Comparison of ENCODE assay signal across 16 mouse cellular contexts in genomic region chr3:86839606-86840005, GRCm38 (mm10).
DNase-seq lines count a peak whose midpoint lies in the region; ATAC-seq and TF ChIP-seq lines count a peak whose summit lies in the region.
"Had no signal": no experiment of that assay in that cellular context is flagged by ENCODE, and none has a peak within 500 bp of the region (broad histone marks: within the 10 kb centered on the region; RNA-seq: fewer than 3 reads in every experiment).

No protein-coding gene starts in this region.

- no peak for DNase-seq in layer of hippocampus, adult 2 months (ENCODE audit: low spot score in 2 of 2)
- DNase-seq in layer of hippocampus, postnatal 10 days (ENCODE audit: low spot score in 2 of 2) = no peak
- no peak for DNase-seq in forebrain, embryonic 14.5 days (ENCODE audit: low spot score)
- no peak for DNase-seq in kidney, adult 9 months
- no peak for DNase-seq in lung, postnatal 25 days (ENCODE audit: low spot score)
- DNase-seq: cerebellum, adult 11-12 months; heart, postnatal 4 days; kidney, adult 8-10 months; lung, postnatal 4 days; right cerebral cortex, adult 18-20 months; spleen, adult 18-20 months had no signal

- 16% methylated on average over 3 of the region's 3 CpGs for WGBS in forebrain, embryonic 14.5 days
- 16% methylated on average over 3 of the region's 3 CpGs for WGBS in midbrain, embryonic 16.5 days

- H3K27ac ChIP-seq in layer of hippocampus, adult 2 months = peak overlapping the region; percentile 61
- H3K27ac ChIP-seq in ES-Bruce4 (ENCODE audit: insufficient read depth, low read length) = peak overlapping the region; percentile 30
- peak overlapping the region; percentile 67 for H3K27ac ChIP-seq in forebrain, embryonic 14.5 days (ENCODE audit: low read depth, low read length)
- peak overlapping the region; percentile 77 for H3K27ac ChIP-seq in midbrain, embryonic 16.5 days (ENCODE audit: low read length)
- H3K27ac ChIP-seq: limb, embryonic 13.5 days; stomach, embryonic 15.5 days had no signal

- no peak for TF ChIP-seq EP300 in ES-Bruce4 (IDR thresholded peaks at IDR 0.05; ENCODE audit: insufficient read depth, low read depth, low read length)

- no peaks in the 10 kb centered on the region for H3K4me1 ChIP-seq in ES-Bruce4 (ENCODE audit: control insufficient read depth, insufficient read depth, low read length)
- H3K4me1 ChIP-seq in forebrain, embryonic 14.5 days (ENCODE audit: control insufficient read depth, insufficient read depth, low read length) = peaks cover 17% of the 10 kb centered on the region
- peaks cover 26% of the 10 kb centered on the region for H3K4me1 ChIP-seq in midbrain, embryonic 16.5 days (ENCODE audit: control insufficient read depth, insufficient read depth, low read length)
- H3K4me1 ChIP-seq: stomach, embryonic 15.5 days had no signal

- H3K27me3 ChIP-seq in ES-Bruce4 (ENCODE audit: control insufficient read depth, insufficient read depth, low read length, poor library complexity, severe bottlenecking) = no peaks in the 10 kb centered on the region
- H3K27me3 ChIP-seq in forebrain, embryonic 14.5 days (replicated peaks; ENCODE audit: control insufficient read depth, insufficient read depth, low read length) = no peaks in the 10 kb centered on the region
- no peaks in the 10 kb centered on the region for H3K27me3 ChIP-seq in midbrain, embryonic 16.5 days (ENCODE audit: control insufficient read depth, insufficient read depth, low read depth, low read length)
- H3K27me3 ChIP-seq: limb, embryonic 13.5 days; stomach, embryonic 15.5 days had no signal

- no peak for ATAC-seq in forebrain, embryonic 14.5 days
- no peak; the same call in 1 of the 2 replicates for ATAC-seq in midbrain, embryonic 16.5 days

- TF ChIP-seq POLR2A in ES-Bruce4 (IDR thresholded peaks at IDR 0.05; ENCODE audit: insufficient read depth, low read length) = no peak

- no peak for TF ChIP-seq CTCF in layer of hippocampus, adult 2 months (conservative IDR thresholded peaks at IDR 0.05)
- TF ChIP-seq CTCF in ES-Bruce4 (IDR thresholded peaks at IDR 0.05; ENCODE audit: low read depth, low read length) = no peak

- H3K4me2 ChIP-seq in forebrain, embryonic 14.5 days (ENCODE audit: low read length) = no peak overlapping the region
- no peak overlapping the region for H3K4me2 ChIP-seq in midbrain, embryonic 16.5 days (ENCODE audit: low read length)
- H3K4me2 ChIP-seq: heart, embryonic 11.5 days; limb, embryonic 13.5 days; stomach, embryonic 15.5 days had no signal

- H3K36me3 ChIP-seq in ES-Bruce4 (ENCODE audit: control insufficient read depth, insufficient read depth, low read length, poor library complexity, severe bottlenecking) = no peaks in the 10 kb centered on the region
- no peaks in the 10 kb centered on the region for H3K36me3 ChIP-seq in forebrain, embryonic 14.5 days (ENCODE audit: control insufficient read depth, insufficient read depth, low read length)
- H3K36me3 ChIP-seq in midbrain, embryonic 16.5 days (ENCODE audit: control insufficient read depth, insufficient read depth, low read length) = no peaks in the 10 kb centered on the region
- H3K36me3 ChIP-seq: limb, embryonic 13.5 days; stomach, embryonic 15.5 days had no signal

- H3K9ac ChIP-seq in ES-Bruce4 (ENCODE audit: low read depth, poor library complexity, severe bottlenecking) = no peak overlapping the region
- no peak overlapping the region for H3K9ac ChIP-seq in forebrain, embryonic 14.5 days (ENCODE audit: low read length)
- H3K9ac ChIP-seq in midbrain, embryonic 16.5 days (ENCODE audit: low read depth, low read length) = no peak overlapping the region
- H3K9ac ChIP-seq: limb, embryonic 13.5 days; stomach, embryonic 15.5 days had no signal

- peaks cover 5% of the 10 kb centered on the region for H3K9me3 ChIP-seq in ES-Bruce4 (replicated peaks; ENCODE audit: control insufficient read depth, insufficient read depth, low read length, poor library complexity, severe bottlenecking)
- no peaks in the 10 kb centered on the region for H3K9me3 ChIP-seq in forebrain, embryonic 14.5 days (replicated peaks; ENCODE audit: control insufficient read depth, low read length)
- no peaks in the 10 kb centered on the region for H3K9me3 ChIP-seq in midbrain, embryonic 16.5 days (replicated peaks; ENCODE audit: control insufficient read depth, low read length, poor library complexity, severe bottlenecking)
- H3K9me3 ChIP-seq: limb, embryonic 13.5 days; stomach, embryonic 15.5 days had no signal

- H3K4me3 ChIP-seq in layer of hippocampus, adult 2 months = no peak overlapping the region
- no peak overlapping the region for H3K4me3 ChIP-seq in ES-Bruce4 (ENCODE audit: low read depth, low read length)
- no peak overlapping the region for H3K4me3 ChIP-seq in forebrain, embryonic 14.5 days (ENCODE audit: low read depth, low read length)
- no peak overlapping the region for H3K4me3 ChIP-seq in midbrain, embryonic 16.5 days (ENCODE audit: low read depth, low read length)
- H3K4me3 ChIP-seq: limb, embryonic 13.5 days; stomach, embryonic 15.5 days had no signal
